15 mouse cellular contexts compared by ENCODE assay signal in the genomic region with DNA sequence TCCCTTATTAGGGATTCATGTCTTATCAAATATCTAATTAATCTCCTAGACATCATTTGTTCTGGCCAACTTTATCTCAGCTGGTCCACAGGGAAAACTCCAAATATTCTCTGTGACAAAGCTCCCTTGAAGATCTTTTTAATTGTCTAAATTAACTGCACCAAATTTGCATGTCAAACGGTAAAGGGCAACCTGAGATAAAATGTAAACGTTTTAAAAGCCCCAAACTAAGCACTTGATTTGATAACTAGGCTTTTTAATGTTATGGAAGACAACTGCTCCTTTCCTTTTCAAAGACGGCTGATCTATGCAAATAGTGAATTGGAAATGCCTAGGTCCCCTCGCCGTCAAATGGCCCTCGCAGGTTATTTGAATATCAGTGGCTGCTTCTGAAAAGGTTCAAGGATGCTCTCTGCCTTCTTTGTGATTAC. TPM values are rescaled to one million over a fixed set of nuclear protein-coding genes. Genes with fewer than 3 reads are reported as not detected.
DNase-seq lines count a peak whose midpoint lies in the region; ATAC-seq and TF ChIP-seq lines count a peak whose summit lies in the region.
"Had no signal": no experiment of that assay in that cellular context is flagged by ENCODE, and none has a peak within 500 bp of the region (broad histone marks: within the 10 kb centered on the region; RNA-seq: fewer than 3 reads in every experiment).

No protein-coding gene starts in this region.

- peaks cover 42% of the 10 kb centered on the region for H3K4me1 ChIP-seq in forebrain, embryonic 11.5 days (replicated peaks; ENCODE audit: control insufficient read depth, insufficient read depth, low read length)
- H3K4me1 ChIP-seq in limb, embryonic 14.5 days (ENCODE audit: control insufficient read depth, insufficient read depth, low read length) = peaks cover 43% of the 10 kb centered on the region
- H3K4me1 ChIP-seq in liver, embryonic 12.5 days = peaks cover 68% of the 10 kb centered on the region

- H3K4me3 ChIP-seq in forebrain, embryonic 11.5 days (ENCODE audit: low read depth, low read length) = peak overlapping the region; percentile 10; the same call in 1 of the 2 replicates
- H3K4me3 ChIP-seq in limb, embryonic 14.5 days (replicated peaks; ENCODE audit: low read length) = peak overlapping the region; percentile 10
- H3K4me3 ChIP-seq in liver, embryonic 12.5 days = no peak overlapping the region
- H3K4me3 ChIP-seq: megakaryocyte, embryonic 14.5 days had no signal

- peaks cover 73% of the 10 kb centered on the region for H3K27me3 ChIP-seq in forebrain, embryonic 11.5 days (ENCODE audit: control insufficient read depth, insufficient read depth, low read length)
- H3K27me3 ChIP-seq in limb, embryonic 14.5 days (ENCODE audit: control insufficient read depth, insufficient read depth, low read length) = peaks cover 84% of the 10 kb centered on the region
- H3K27me3 ChIP-seq in liver, embryonic 12.5 days (replicated peaks) = peaks cover 93% of the 10 kb centered on the region

- WGBS in forebrain, embryonic 11.5 days = under 1% methylated on average over 6 of the region's 6 CpGs
- 2% methylated on average over 6 of the region's 6 CpGs for WGBS in limb, embryonic 14.5 days
- WGBS in liver, embryonic 12.5 days (ENCODE audit: insufficient replicate concordance) = 2% methylated on average over 6 of the region's 6 CpGs

- peak; percentile 27 for DNase-seq in thymus, postnatal 4 days
- DNase-seq in thymus, postnatal 10 days (ENCODE audit: low spot score in 2 of 2) = no peak
- peak; percentile 63 for DNase-seq in forebrain, embryonic 11.5 days (ENCODE audit: low spot score)
- DNase-seq in limb, embryonic 14.5 days (ENCODE audit: low spot score) = no peak
- DNase-seq in adrenal gland, postnatal 14 days = no peak
- no peak for DNase-seq in gastrocnemius, adult 8-10 months (ENCODE audit: low spot score in 2 of 2)
- DNase-seq in lung, postnatal 10 days = no peak
- DNase-seq: adrenal gland, postnatal 36 days; right cerebral cortex, postnatal 25 days had no signal

- peak overlapping the region; percentile 11; the same call in 1 of the 2 replicates for H3K4me2 ChIP-seq in forebrain, embryonic 11.5 days (ENCODE audit: low read depth, low read length, severe bottlenecking)
- H3K4me2 ChIP-seq in limb, embryonic 14.5 days (replicated peaks; ENCODE audit: low read depth, low read length, severe bottlenecking) = 0 out of 2 replicates have a peak overlapping the region, but pooled peaks have one; percentile 7
- no peak overlapping the region for H3K4me2 ChIP-seq in liver, embryonic 12.5 days
- H3K4me2 ChIP-seq: liver, embryonic 11.5 days had no signal

- ATAC-seq in forebrain, embryonic 11.5 days (replicated peaks; ENCODE audit: low FRiP score) = no peak
- ATAC-seq in limb, embryonic 14.5 days (ENCODE audit: low FRiP score, low read depth) = no peak
- no peak for ATAC-seq in liver, embryonic 12.5 days

- no peaks in the 10 kb centered on the region for H3K36me3 ChIP-seq in forebrain, embryonic 11.5 days (ENCODE audit: control insufficient read depth, insufficient read depth, low read length)
- no peaks in the 10 kb centered on the region for H3K36me3 ChIP-seq in limb, embryonic 14.5 days (ENCODE audit: control insufficient read depth, insufficient read depth, low read length)
- H3K36me3 ChIP-seq in liver, embryonic 12.5 days = no peaks in the 10 kb centered on the region

- H3K9me3 ChIP-seq in forebrain, embryonic 11.5 days (ENCODE audit: control insufficient read depth, low read length) = no peaks in the 10 kb centered on the region
- H3K9me3 ChIP-seq in limb, embryonic 14.5 days (ENCODE audit: control insufficient read depth, low read length) = no peaks in the 10 kb centered on the region
- H3K9me3 ChIP-seq in liver, embryonic 12.5 days (replicated peaks) = no peaks in the 10 kb centered on the region
- H3K9me3 ChIP-seq: megakaryocyte, embryonic 14.5 days had no signal

- no peak overlapping the region for H3K27ac ChIP-seq in forebrain, embryonic 11.5 days (ENCODE audit: low read depth, low read length)
- no peak overlapping the region for H3K27ac ChIP-seq in limb, embryonic 14.5 days (replicated peaks; ENCODE audit: low read depth, low read length)
- H3K27ac ChIP-seq in liver, embryonic 12.5 days = no peak overlapping the region

- no peak for TF ChIP-seq POLR2A in limb, embryonic 14.5 days (IDR thresholded peaks at IDR 0.05; ENCODE audit: borderline replicate concordance, extremely low read depth, insufficient read depth, insufficient read length)

- H3K9ac ChIP-seq in forebrain, embryonic 11.5 days (ENCODE audit: low read length) = no peak overlapping the region
- H3K9ac ChIP-seq in limb, embryonic 14.5 days (ENCODE audit: low read depth, low read length, severe bottlenecking) = no peak overlapping the region
- H3K9ac ChIP-seq in liver, embryonic 12.5 days = no peak overlapping the region

RNA-seq across cellular contexts. Expression of a gene that starts 4.4 kb away (rescaled TPM):
- polyA plus RNA-seq in forebrain, embryonic 11.5 days (2014; fragmentation: Nextera tagmentation; extraction: Ambion mirVana) = 5.5 and 8.2 TPM in 2 replicates
- polyA plus RNA-seq in limb, embryonic 14.5 days (2012; rRNA removed) = 2.4 and 2.5 TPM in 2 replicates
- polyA plus RNA-seq in limb, embryonic 14.5 days (2014; fragmentation: Nextera tagmentation; extraction: Ambion mirVana) = 1.7 and 2.5 TPM in 2 replicates
- not detected in 2 replicates for total RNA-seq in adrenal gland, postnatal 14 days (2021)
- not detected in 2 replicates for polyA plus RNA-seq in liver, embryonic 12.5 days (2016; fragmentation: Nextera tagmentation; extraction: Ambion mirVana)
- total RNA-seq in gastrocnemius, adult 8-10 months (2022) = not detected
- total RNA-seq: adrenal gland, postnatal 36 days; gastrocnemius, adult 18-20 months had no signal
- polyA plus RNA-seq: heart, postnatal 0 days; large intestine, adult 2 months had no signal

RNA-seq across cellular contexts. Expression of a gene that starts 36.2 kb away (rescaled TPM):
- 11.7 and 14.0 TPM in 2 replicates for polyA plus RNA-seq in forebrain, embryonic 11.5 days (2014; fragmentation: Nextera tagmentation; extraction: Ambion mirVana)
- 12.0 and 13.6 TPM in 2 replicates for polyA plus RNA-seq in limb, embryonic 14.5 days (2012; rRNA removed)
- 12.0 and 12.2 TPM in 2 replicates for polyA plus RNA-seq in limb, embryonic 14.5 days (2014; fragmentation: Nextera tagmentation; extraction: Ambion mirVana)
- total RNA-seq in adrenal gland, postnatal 14 days (2021) = 17.6 and 20.3 TPM in 2 replicates
- 27.1 and 28.3 TPM in 2 replicates for polyA plus RNA-seq in liver, embryonic 12.5 days (2016; fragmentation: Nextera tagmentation; extraction: Ambion mirVana)
- 10 to 100 TPM; 57.9 to 59.9 (median 58.6) TPM for total RNA-seq in gastrocnemius, adult 8-10 months (2022)

RNA-seq across cellular contexts. Expression of a gene that starts 36.3 kb away (rescaled TPM):
- 18.2 and 18.6 TPM in 2 replicates for polyA plus RNA-seq in forebrain, embryonic 11.5 days (2014; fragmentation: Nextera tagmentation; extraction: Ambion mirVana)
- 14.4 and 22.1 TPM in 2 replicates for polyA plus RNA-seq in limb, embryonic 14.5 days (2012; rRNA removed)
- 25.2 and 27.8 TPM in 2 replicates for polyA plus RNA-seq in limb, embryonic 14.5 days (2014; fragmentation: Nextera tagmentation; extraction: Ambion mirVana)
- total RNA-seq in adrenal gland, postnatal 14 days (2021) = 18.6 and 22.0 TPM in 2 replicates
- polyA plus RNA-seq in liver, embryonic 12.5 days (2016; fragmentation: Nextera tagmentation; extraction: Ambion mirVana) = 17.4 and 19.1 TPM in 2 replicates
- 10 to 100 TPM in 2 of 4 experiments, 1 to 10 TPM in 2; 8.8 to 14.1 (median 11.7) TPM for total RNA-seq in gastrocnemius, adult 8-10 months (2022)

RNA-seq across cellular contexts. Expression of a gene that starts 57.4 kb away (rescaled TPM):
- 99.8 and 110 TPM in 2 replicates for polyA plus RNA-seq in forebrain, embryonic 11.5 days (2014; fragmentation: Nextera tagmentation; extraction: Ambion mirVana)
- 33.6 and 49.7 TPM in 2 replicates for polyA plus RNA-seq in limb, embryonic 14.5 days (2012; rRNA removed)
- 89.8 and 95.4 TPM in 2 replicates for polyA plus RNA-seq in limb, embryonic 14.5 days (2014; fragmentation: Nextera tagmentation; extraction: Ambion mirVana)
- total RNA-seq in adrenal gland, postnatal 14 days (2021) = 45.0 and 47.3 TPM in 2 replicates
- 72.7 and 77.3 TPM in 2 replicates for polyA plus RNA-seq in liver, embryonic 12.5 days (2016; fragmentation: Nextera tagmentation; extraction: Ambion mirVana)
- total RNA-seq in gastrocnemius, adult 8-10 months (2022) = 10 to 100 TPM; 49.7 to 61.4 (median 53.0) TPM

Comparison
In these comparisons a context has a peak if more than half of its experiments do, and no peak if none do; other contexts are left out.
1. DNase-seq: peak in thymus, postnatal 4 days (single experiment) and forebrain, embryonic 11.5 days (single experiment); none in thymus, postnatal 10 days (0 of 2), limb, embryonic 14.5 days (single experiment), adrenal gland, postnatal 14 days (single experiment), gastrocnemius, adult 8-10 months (0 of 2) and lung, postnatal 10 days (single experiment).